Mouse (Mus musculus) brown adipose tissue, adult 24 weeks (tissue): ENCODE results near the gene Gm21974. TPM values are rescaled to one million over a fixed set of nuclear protein-coding genes. Genes with fewer than 3 reads are reported as not detected.
A peak's percentile ranks its signal among the peaks of the same experiment; 100 is the strongest.

Experiments used
- H3K27ac ChIP-seq: fragments of 200-500 bp; replicated peaks from 2 replicates; pipeline ENCODE4 v1.5.1; 2012; ENCODE audit warnings: low read depth, mild to moderate bottlenecking, low read length
- H3K4me1 ChIP-seq: fragments of 200-500 bp; 2 replicates; pipeline ENCODE4 v1.6.1; 2012; ENCODE audit warnings: low read length, mixed read lengths; ENCODE audit not compliant: control insufficient read depth, insufficient read depth, insufficient read length
- H3K4me3 ChIP-seq: fragments of 200-500 bp; 2 replicates; pipeline ENCODE4 v1.5.1; 2012; ENCODE audit warnings: low read depth, mild to moderate bottlenecking, low read length, moderate library complexity; ENCODE audit not compliant: insufficient read depth
- polyA plus RNA-seq: library from polyadenylated mRNA; stranded (reverse); fragments of >200 nt; gene quantifications from 2 replicates; pipeline ENCODE4 v1.2.4, GENCODE M21; 2012; ENCODE audit not compliant: missing spikeins, insufficient read depth, insufficient read length

Gene Gm21974
- polyA plus RNA-seq, 1 experiment, result not detected

DNA sequence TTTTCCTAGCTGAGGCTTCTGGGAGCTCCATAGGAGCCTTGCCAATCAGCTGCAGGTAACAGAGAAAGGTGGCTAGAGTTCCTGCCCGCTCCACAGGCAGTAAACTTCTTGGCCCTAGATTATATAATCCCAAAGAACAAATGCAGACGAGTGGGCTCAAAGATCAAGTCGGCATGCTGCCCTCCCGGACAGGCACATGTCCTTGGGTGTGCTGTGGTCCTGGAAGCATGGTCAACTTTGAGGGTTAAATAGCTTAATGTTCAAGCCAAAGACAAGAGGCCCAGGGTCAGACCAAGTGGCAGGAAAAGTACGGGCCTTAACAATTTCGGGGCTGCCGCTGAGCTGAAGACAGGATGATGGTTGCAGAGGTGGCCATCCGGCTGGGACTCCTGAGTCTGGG, 30.8 kb upstream of the Gm21974 start:
- no peaks in the 10 kb centered on the region for H3K4me1 ChIP-seq
- H3K4me3 ChIP-seq, result no peak overlapping the region
- H3K27ac ChIP-seq, result no peak overlapping the region

DNA sequence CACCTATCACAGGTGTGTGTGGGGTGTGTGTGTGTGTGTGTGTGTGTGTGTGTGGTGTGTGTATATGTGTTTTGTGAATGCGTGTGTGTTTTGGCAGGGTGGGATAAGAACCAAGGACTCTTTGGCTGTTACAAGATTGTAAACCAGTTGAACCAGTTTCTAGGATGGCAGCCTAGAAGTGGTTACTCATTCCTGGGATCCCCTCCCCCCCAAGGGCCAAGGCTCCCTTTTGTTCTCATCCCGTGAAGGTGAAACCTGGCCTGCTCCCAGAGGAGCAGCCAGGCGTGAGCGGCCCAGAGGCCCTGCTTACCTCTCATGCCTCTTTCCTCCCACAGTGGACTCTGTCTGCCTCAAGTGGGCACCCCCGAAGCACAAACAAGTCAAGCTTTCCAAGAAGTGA, 30.0 kb upstream of the Gm21974 start:
- no peak overlapping the region for H3K4me3 ChIP-seq
- no peak overlapping the region for H3K27ac ChIP-seq

DNA sequence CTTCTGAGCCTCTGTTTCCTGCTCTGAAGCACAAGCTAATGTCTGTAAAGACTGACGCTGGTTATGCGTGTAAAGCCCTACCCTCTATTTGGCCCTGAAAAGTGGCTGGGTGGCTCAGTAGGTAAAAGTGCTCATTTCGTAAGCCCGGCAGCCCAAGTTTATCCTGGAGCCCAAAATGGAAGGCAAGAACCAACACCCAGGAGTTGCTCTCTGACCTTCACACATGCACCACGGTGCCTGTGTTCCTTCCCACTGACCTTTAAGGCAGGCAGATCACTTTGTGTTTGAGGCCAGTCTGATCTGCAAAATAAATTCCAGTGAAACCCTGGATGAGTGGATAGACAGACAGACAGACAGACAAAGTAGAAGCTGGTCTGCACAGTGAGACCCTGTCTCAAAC, 28.5 kb upstream of the Gm21974 start:
- Histone ChIP-seq H3K27ac (peak overlapping the region; percentile 19; the same call in 1 of the 2 replicates), H3K4me1 (no peaks in the 10 kb centered on the region), H3K4me3 (no peak overlapping the region)

More for the DNA sequence above, 30.0 kb upstream of the Gm21974 start:
- no peaks in the 10 kb centered on the region for H3K4me1 ChIP-seq

DNA sequence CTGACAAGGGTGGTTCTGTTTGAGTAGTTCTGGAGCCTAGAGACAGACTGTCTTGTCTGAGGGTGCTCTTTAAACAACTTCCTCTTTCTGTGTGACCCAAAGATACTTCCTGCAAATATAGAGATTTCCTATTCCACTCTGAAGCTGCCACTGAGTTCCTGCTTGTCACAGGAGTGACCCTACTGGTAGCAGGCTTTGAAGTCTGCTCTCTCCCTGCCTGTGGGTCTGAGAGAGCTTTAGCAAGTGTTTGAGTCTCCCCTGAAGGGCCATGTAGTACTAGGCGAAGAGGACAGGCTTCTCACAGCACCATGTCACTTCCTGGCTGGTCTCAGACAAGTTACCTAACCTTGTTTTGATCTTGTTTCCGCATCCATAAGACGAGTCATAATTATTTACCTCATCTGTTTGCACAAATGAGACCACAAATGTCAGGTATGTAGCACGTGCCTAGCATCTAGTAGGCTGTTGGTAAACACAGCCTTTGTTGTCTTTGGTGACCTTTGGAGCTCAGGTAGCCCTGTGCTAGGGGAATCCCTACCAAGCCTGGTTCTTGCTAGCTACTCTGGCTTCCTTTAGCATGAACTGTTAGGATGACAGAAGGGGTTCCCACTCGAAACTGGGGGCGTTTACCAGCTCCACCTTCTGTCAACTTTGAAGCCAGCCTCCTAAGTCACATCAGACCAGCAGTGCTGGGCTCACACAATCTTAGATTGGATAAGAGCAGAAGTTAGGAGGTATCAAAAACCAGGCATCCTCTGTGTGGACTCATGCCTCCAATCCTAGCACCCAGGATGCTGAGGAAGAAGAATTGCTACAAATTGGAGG, 27.4 kb upstream of the Gm21974 start:
- Histone ChIP-seq H3K27ac (peak overlapping the region; percentile 59), H3K4me1 (no peaks in the 10 kb centered on the region), H3K4me3 (no peak overlapping the region)

DNA sequence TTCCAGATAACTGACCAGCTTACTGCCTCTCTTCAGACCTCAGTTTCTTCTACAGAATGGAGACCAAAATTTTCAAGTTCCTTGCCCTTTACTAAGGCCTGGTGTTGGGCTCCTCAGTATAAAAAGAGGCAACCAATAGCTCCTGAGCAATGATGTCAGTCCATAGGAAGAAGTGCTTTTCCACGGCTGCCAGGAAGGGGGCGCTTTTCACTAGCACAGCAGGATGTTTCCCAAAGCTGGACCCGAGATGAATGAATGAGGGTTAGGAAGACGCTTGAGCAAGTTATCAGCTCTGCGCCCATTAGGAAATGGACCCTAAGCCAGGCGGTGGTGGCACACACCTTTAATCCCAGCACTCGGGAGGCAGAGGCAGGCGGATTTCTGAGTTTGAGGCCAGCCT, 26.3 kb upstream of the Gm21974 start:
- Histone ChIP-seq H3K4me1 (no peaks in the 10 kb centered on the region), H3K27ac (no peak overlapping the region), H3K4me3 (no peak overlapping the region)

DNA sequence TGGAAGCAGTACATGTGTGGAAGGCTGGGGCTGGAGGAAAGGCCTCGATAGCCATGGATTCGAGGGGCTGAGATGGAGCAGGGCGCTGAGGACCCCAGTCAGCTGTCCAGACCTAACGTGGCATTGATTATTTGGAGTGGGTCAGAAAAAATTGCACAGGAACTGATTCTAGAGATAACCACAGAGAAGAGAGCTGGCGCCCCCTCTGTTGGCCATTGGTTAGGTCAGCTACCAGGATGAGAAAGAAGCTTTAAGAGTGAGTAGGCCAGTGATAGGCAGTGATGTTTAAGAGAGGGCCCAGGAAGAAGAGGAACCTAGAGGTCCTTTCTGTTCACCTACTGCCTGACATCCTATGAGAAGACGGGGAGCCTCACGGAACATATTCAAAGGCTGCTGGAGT, 24.0 kb upstream of the Gm21974 start:
- Histone ChIP-seq H3K4me3 (no peak overlapping the region), H3K27ac (no peak overlapping the region), H3K4me1 (no peaks in the 10 kb centered on the region)

DNA sequence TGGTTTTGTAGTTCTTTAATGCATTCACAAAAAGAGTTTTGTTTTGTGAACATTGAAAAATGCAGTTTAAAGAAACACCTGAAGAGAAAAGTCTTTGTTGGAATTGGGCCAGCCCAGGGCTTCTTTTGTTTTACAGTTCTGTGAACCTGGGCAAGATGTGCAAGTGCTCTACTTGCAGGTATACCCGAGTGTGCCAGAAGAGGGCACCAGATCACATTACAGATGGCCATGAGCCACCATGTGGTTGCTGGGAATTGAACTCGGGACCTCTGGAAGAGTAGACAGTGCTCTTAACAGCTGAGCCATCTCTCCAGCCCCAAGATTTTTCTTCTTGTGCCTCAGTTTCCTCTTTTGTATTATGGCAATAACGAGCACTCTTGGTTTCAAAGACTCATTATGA, 22.9 kb upstream of the Gm21974 start:
- no peak overlapping the region for H3K4me3 ChIP-seq

DNA sequence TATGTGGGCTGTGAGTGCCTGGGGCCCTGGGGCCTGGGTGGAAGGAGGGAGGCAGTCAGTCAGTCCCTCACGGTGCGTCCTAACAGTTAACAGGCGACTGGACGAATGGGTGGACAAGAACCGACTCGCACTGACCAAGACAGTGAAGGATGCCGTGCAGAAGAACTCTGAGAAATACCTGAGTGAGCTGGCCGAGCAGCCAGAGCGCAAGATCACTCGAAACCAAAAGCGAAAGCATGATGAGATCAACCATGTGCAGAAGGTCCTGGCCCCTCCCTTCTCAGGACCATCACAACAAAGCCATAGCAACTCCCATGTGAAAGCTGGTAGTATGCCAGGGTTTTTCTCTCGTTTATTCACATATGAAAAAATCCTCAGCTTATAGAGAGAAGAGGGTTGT, 20.0 kb upstream of the Gm21974 start:
- H3K4me1 ChIP-seq, result no peaks in the 10 kb centered on the region
- no peak overlapping the region for H3K4me3 ChIP-seq
- no peak overlapping the region for H3K27ac ChIP-seq

More for the DNA sequence above, 22.9 kb upstream of the Gm21974 start:
- no peak overlapping the region for H3K27ac ChIP-seq
- H3K4me1 ChIP-seq, result no peaks in the 10 kb centered on the region

DNA sequence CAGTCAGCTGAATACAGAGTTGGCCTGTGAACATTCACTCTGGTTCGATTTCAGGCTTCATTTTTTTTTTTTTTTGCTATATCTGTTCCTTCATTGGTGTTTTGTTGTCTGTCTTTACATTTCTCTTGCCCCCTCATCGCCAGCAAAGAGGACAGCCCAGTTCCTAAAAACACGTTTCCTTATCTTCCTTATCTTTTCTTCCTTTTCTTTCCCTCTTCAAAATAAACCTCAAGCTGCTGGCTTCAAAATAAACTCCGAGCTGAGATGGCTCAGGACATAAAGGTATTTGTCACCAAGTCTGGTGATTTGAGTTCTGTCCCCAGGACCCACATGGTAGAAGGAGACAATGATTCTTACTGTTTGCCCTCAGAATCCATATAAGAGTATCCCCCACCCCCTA, 17.7 kb upstream of the Gm21974 start:
- H3K4me3 ChIP-seq, result peak overlapping the region; percentile 81
- H3K4me1 ChIP-seq, result peaks cover 5% of the 10 kb centered on the region
- H3K27ac ChIP-seq, result no peak overlapping the region

DNA sequence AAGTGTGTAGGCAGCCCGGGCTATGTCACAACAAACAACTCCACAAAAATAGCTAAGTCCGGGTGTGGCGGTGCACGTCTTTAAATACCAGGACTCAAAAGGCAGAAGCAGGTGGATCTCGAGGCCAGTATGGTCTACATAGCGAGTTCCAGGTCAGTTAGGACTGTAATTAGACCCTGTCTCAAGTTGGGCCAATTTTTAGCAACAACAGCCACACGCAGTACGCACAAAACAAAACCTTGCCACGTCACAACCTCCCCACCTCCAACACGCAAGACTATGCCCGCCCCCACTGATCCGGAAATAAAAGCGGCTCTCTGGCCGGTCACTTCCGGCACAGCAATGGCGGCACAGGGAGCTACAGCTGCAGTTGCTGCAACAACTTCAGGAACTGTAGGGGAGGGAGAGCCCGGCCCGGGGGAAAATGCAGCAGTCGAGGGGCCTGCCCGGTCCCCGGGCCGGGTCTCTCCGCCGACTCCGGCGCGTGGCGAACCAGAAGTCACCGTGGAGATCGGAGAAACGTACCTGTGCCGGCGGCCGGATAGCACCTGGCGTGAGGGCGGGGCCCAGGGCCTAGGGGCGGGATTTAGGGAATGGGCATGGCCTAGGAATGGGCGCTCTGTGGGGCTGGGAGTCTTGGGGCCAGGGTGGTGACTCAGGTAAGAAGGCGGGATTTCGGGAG, 17.1 kb upstream of the Gm21974 start, which contains the start of gene Kat8:
Kat8 (plus strand) TSS at position 327 of the 682 bp plus-strand sequence.
- Histone ChIP-seq H3K4me3 (peak within 1 kb of the TSS; percentile 81), H3K4me1 (peaks cover 6% of the 10 kb centered on the region), H3K27ac (peak within 1 kb of the TSS; percentile 88)

DNA sequence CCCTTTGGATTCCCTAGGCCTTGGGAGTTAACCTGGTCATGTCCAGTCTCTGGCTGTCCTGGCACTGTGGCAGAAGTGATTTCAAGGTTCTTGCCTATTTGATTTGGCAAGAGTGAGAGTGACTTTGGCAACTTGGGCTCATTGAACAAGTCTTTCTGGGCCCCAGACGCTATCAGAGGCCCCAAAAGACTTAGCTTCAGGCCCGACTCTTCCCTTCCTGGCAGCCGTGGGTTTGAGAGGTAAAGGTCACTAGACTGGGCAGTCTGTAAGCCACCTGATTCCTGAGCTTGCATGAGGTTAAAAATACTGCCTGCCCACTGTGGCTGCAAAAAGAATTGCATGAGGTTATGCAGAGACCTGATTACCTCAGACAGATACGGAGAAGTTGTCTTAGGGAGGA, 13.4 kb upstream of the Gm21974 start:
- no peak overlapping the region for H3K4me3 ChIP-seq
- peak overlapping the region; percentile 87 for H3K27ac ChIP-seq
- peaks cover 6% of the 10 kb centered on the region for H3K4me1 ChIP-seq

DNA sequence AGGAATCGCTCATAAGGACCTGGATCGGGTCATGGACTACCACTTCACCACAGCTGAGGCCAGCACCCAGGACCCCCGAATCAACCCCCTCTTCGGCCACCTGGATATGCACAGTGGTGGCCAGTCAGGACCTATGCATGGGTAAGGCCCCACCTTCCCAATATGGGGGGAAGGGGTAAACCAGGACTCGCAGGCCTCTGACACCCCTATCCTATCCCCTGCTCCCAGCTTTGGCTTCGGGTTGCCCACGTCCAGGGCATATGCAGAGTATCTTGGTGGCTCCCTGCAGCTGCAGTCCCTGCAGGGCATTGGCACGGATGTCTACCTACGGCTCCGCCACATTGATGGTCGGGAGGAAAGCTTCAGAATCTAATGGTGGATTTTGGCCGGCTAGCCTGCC, 12.7 kb upstream of the Gm21974 start:
- Histone ChIP-seq H3K4me1 (peaks cover 6% of the 10 kb centered on the region), H3K27ac (peak overlapping the region; percentile 87), H3K4me3 (no peak overlapping the region)

DNA sequence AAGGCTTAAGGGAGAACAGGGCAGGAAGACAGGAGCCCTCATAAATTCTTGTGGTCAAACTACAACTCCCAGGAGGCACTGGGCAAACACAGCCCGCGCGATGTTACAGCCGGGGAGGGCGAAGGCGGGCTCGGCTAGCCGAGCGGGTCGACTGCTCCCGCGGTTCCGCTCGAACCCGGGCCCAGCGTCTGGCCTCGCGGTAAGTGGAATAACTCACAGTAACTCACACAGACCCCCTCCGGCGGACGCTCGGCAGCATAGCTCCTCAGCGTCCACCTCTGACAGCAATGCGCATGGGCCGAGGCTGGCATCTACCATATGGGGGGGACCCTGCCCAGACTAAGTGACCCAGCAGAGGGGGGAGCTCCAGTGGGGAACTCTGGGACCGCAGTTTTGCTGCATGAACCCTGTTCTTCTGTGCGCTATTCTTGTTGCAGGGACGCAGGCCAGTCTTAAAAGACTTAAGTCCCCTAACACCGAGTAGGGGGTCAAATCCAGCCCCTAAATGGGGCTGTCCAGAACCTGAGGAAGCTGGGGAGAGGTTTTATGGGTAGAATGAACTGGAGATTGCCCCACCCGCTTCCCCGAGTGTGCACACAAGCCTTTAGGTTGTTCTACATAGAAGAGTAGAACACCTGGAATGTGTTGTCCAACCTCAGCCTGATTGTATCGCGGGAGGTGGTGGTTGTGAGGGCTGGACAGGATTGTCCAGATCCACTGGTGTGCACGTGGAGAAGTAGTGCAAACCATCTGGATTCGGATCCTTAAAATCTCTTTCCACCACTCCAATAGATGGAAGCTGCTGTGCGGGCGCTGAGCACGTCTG, 8.9 kb upstream of the Gm21974 start, which contains the start of gene Bckdk:
Bckdk (plus strand) TSS at position 112 of the 826 bp plus-strand sequence.
- Histone ChIP-seq H3K4me3 (peak within 1 kb of the TSS; percentile 76), H3K27ac (peak within 1 kb of the TSS; percentile 52), H3K4me1 (peaks cover 6% of the 10 kb centered on the region)

DNA sequence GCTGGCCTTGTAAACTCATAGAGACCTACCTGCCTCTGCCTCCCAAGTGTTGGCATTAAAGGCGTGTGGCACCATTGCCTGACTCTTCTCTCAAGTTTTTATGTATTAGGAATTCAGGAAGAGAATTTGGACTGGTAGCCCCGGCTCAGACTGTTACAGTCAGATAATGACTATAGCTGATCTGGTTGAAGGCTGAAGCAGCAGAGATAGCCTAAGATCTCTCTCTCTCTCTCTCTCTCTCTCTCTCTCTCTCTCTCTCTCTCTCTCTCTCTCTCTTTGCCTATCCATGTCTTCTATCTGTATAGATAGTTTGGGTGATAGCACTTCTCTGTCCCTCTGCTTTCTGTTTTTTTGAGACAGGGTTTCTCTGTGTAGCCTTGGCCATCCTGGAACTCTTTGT, 6.5 kb upstream of the Gm21974 start:
- Histone ChIP-seq H3K4me3 (no peak overlapping the region), H3K27ac (no peak overlapping the region), H3K4me1 (no peaks in the 10 kb centered on the region)

DNA sequence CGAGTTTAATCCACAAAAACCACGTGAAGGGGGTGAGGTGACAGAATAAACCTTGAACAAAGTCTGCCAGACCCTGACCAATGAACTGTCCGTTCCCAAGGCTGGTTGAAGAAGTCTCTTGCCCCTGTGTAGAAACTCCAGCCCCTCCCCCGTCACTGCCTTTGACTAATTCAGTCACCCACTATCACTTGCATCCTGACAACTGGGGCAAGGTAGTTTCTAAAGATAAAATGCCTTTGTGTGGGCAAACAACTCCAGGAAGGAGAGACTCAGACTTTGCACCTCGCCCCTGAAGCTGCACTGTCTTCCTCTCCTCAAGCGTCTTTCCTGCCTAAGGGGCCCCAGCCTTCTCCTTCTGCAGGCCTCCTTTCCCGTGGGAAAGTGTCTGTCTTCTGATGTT, 4.7 kb upstream of the Gm21974 start:
- Histone ChIP-seq H3K27ac (no peak overlapping the region), H3K4me3 (no peak overlapping the region), H3K4me1 (no peaks in the 10 kb centered on the region)
